Mouse (Mus musculus): ENCODE results near the gene Gm21987. TPM values are rescaled to one million over a fixed set of nuclear protein-coding genes. Genes with fewer than 3 reads are reported as not detected.

The Gm21987 gene
- total and polyA plus RNA-seq, 3 experiments = 0.42 TPM; not detected in 2

DNA sequence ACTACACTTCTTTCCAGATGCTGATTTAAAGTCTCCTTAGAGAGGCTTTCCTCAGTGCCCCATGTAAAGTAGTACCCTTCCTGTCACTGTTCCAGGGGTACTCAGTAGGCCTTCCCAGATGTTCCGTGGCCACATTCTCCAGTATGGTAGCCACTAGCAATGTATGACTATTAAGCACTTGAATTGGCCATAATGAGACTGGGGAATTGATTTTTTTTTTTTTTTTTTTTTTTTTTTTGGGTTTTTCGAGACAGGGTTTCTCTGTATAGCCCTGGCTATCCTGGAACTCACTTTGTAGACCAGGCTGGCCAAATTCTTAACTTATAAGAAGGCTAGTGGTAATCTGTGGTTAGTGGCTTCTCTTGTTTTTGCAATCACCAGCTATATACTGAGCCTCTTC, 3.0 kb downstream of the Gm21987 start:
- H3K27ac ChIP-seq (ENCODE audit: insufficient read depth, low read depth) = peak overlapping the region; percentile 93
- peaks cover 16 to 63% of the 10 kb centered on the region in 2 experiments for H3K4me1 ChIP-seq (ENCODE audit: control insufficient read depth in 1 of 2, insufficient read depth in 2 of 2)
- peak overlapping the region; percentile 99 for H3K9ac ChIP-seq (ENCODE audit: insufficient read depth, low read depth)
- dilution Hi-C loops (cut with MboI; ENCODE audit: extremely low pct_ligation_motif_present, extremely low pct_unique_long_range_greater_than_20kb, low sequenced_read_pairs) (no loop called here), in situ Hi-C loops (cut with MboI; ENCODE audit: low pct_ligation_motif_present, low pct_unique_long_range_greater_than_20kb, low sequenced_read_pairs) (loop anchor here (5.0 to 25.0 kb wide), 4 partner anchors 52 to 687 kb away; partner anchors contain the start of gene Arhgap31)
- no peak for TF ChIP-seq ZC3H11A (IDR thresholded peaks at IDR 0.05; ENCODE audit: low read depth, low read length)
- TF ChIP-seq ZNF384 (IDR thresholded peaks at IDR 0.05; ENCODE audit: low read depth, low read length) = peak; percentile 83
- no peak for TF ChIP-seq MXI1 (IDR thresholded peaks at IDR 0.05; ENCODE audit: low read depth, low read length)
- TF ChIP-seq POLR2A (IDR thresholded peaks at IDR 0.05; ENCODE audit: low read depth, low read length) = peak; percentile 12; the same call in 1 of the 2 replicates
- H3K36me3 ChIP-seq (replicated peaks in 1 of 2; ENCODE audit: control insufficient read depth in 1 of 2, insufficient read depth in 1 of 2, low read length in 1 of 2) = peaks cover 35 to 51% of the 10 kb centered on the region in 2 experiments
- H3K27me3 ChIP-seq (replicated peaks) = no peaks in the 10 kb centered on the region
- peak overlapping the region; percentile 39 for H3K4me2 ChIP-seq (ENCODE audit: insufficient read depth, low read depth, poor library complexity, severe bottlenecking)
- H3K4me3 ChIP-seq (replicated peaks in 1 of 3; ENCODE audit: low read depth in 2 of 3, low read length in 2 of 3, poor library complexity in 1 of 3) = peak overlapping the region; percentile 26 to 66 (median 41)
- H3K9me3 ChIP-seq (replicated peaks; ENCODE audit: low read length) = no peaks in the 10 kb centered on the region
- no peak for DNase-seq (ENCODE audit: extremely low read depth)
- H3K79me2 ChIP-seq (replicated peaks; ENCODE audit: control insufficient read depth, extremely low read depth, insufficient read depth, poor library complexity, severe bottlenecking) = peaks cover 64% of the 10 kb centered on the region

DNA sequence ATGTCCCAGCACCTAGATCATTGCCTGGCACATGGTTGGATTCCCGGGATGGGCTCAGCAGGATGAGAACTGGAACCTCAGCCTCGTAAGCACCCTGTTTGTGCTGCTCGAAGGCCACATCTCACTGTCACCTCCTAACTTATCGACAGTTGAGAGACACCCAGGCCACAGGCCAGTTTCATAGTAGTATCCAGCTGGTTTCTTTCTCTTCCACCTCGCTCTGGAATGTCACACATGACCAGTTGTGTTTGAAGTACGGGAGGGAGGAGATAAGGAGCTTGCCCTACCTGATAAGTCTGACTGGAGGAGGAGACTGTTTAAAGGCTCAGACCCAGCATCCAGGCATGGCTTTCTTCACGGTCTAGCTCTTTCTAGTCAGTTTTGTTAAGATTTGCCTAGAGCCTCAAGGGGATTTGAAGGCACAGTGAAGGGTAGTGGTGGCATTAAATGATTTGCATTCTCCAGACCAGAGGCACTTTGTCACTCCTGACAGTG, 3.6 kb downstream of the Gm21987 start:
- peak; percentile 93 for DNase-seq (ENCODE audit: extremely low read depth)
- Histone ChIP-seq H3K27ac (ENCODE audit: insufficient read depth, low read depth) (peak overlapping the region; percentile 93), H3K9ac (ENCODE audit: insufficient read depth, low read depth) (peak overlapping the region; percentile 99), H3K27me3 (replicated peaks) (no peaks in the 10 kb centered on the region), H3K4me2 (ENCODE audit: insufficient read depth, low read depth, poor library complexity, severe bottlenecking) (peak overlapping the region; percentile 39), H3K4me1 (ENCODE audit: control insufficient read depth in 1 of 2, insufficient read depth in 2 of 2) (peaks cover 16 to 57% of the 10 kb centered on the region in 2 experiments), H3K4me3 (replicated peaks in 1 of 3; ENCODE audit: low read depth in 2 of 3, low read length in 2 of 3, poor library complexity in 1 of 3) (peak overlapping the region; percentile 23 to 45 (median 41)), H3K9me3 (replicated peaks; ENCODE audit: low read length) (no peaks in the 10 kb centered on the region), H3K36me3 (replicated peaks in 1 of 2; ENCODE audit: control insufficient read depth in 1 of 2, insufficient read depth in 1 of 2, low read length in 1 of 2) (peaks cover 35 to 55% of the 10 kb centered on the region in 2 experiments), H3K79me2 (replicated peaks; ENCODE audit: control insufficient read depth, extremely low read depth, insufficient read depth, poor library complexity, severe bottlenecking) (peaks cover 64% of the 10 kb centered on the region)
- in situ Hi-C loops (cut with MboI; ENCODE audit: low pct_ligation_motif_present, low pct_unique_long_range_greater_than_20kb, low sequenced_read_pairs) (no loop called here), dilution Hi-C loops (cut with MboI; ENCODE audit: extremely low pct_ligation_motif_present, extremely low pct_unique_long_range_greater_than_20kb, low sequenced_read_pairs) (no loop called here)
- TF ChIP-seq NELFE (IDR thresholded peaks at IDR 0.05; ENCODE audit: low read depth, low read length) = 0 out of 2 replicates have a peak, but pooled peaks have one; percentile 59
- 0 out of 2 replicates have a peak, but pooled peaks have one; percentile 49 for TF ChIP-seq KAT2A (IDR thresholded peaks at IDR 0.05; ENCODE audit: insufficient replicate concordance, low read length)
- no peak for TF ChIP-seq POLR2AphosphoS2 (IDR thresholded peaks at IDR 0.05; ENCODE audit: low read depth, low read length)
- TF ChIP-seq MAZ (IDR thresholded peaks at IDR 0.05; ENCODE audit: low read depth, low read length) = no peak
- TF ChIP-seq BHLHE40 (IDR thresholded peaks at IDR 0.05; ENCODE audit: low read depth, low read length) = peak; percentile 58; the same call in 1 of the 2 replicates
- TF ChIP-seq SMC3 (IDR thresholded peaks at IDR 0.05; ENCODE audit: low read depth, low read length) = peak; percentile 4; the same call in 1 of the 2 replicates
- no peak for TF ChIP-seq UBTF (IDR thresholded peaks at IDR 0.05; ENCODE audit: low read depth, low read length)
- TF ChIP-seq TBP (conservative IDR thresholded peaks at IDR 0.05; ENCODE audit: low read depth, low read length) = peak; percentile 84
- TF ChIP-seq POLR2A (IDR thresholded peaks at IDR 0.05; ENCODE audit: low read depth, low read length) = peak; percentile 64
- no peak for TF ChIP-seq USF2 (conservative IDR thresholded peaks at IDR 0.05; ENCODE audit: low read depth, low read length)
- TF ChIP-seq JUND (conservative IDR thresholded peaks at IDR 0.05; ENCODE audit: low read depth, low read length) = no peak
- TF ChIP-seq E2F4 (IDR thresholded peaks at IDR 0.05; ENCODE audit: insufficient replicate concordance, low read depth, low read length) = no peak
- TF ChIP-seq JUN (IDR thresholded peaks at IDR 0.05; ENCODE audit: insufficient read depth, low read depth, low read length) = no peak
- TF ChIP-seq MXI1 (IDR thresholded peaks at IDR 0.05; ENCODE audit: low read depth, low read length) = peak; percentile 84
- no peak for TF ChIP-seq USF1 (IDR thresholded peaks at IDR 0.05; ENCODE audit: low read depth, low read length)
- TF ChIP-seq CHD1 (IDR thresholded peaks at IDR 0.05; ENCODE audit: low read depth, low read length) = no peak
- no peak for TF ChIP-seq ZMIZ1 (IDR thresholded peaks at IDR 0.05; ENCODE audit: low read depth, low read length)
- no peak for TF ChIP-seq GABPA (IDR thresholded peaks at IDR 0.05; ENCODE audit: insufficient replicate concordance, low read depth, low read length)
- no peak for TF ChIP-seq CHD2 (IDR thresholded peaks at IDR 0.05; ENCODE audit: low read length)
- peak; percentile 77 for TF ChIP-seq SIN3A (IDR thresholded peaks at IDR 0.05; ENCODE audit: low read length)
- TF ChIP-seq ZC3H11A (IDR thresholded peaks at IDR 0.05; ENCODE audit: low read depth, low read length) = no peak
- TF ChIP-seq HCFC1 (IDR thresholded peaks at IDR 0.05; ENCODE audit: low read depth, low read length) = no peak; the same call in 1 of the 2 replicates
- peak; percentile 53; the same call in 1 of the 2 replicates for TF ChIP-seq MAX (IDR thresholded peaks at IDR 0.05; ENCODE audit: low read length)
- no peak for TF ChIP-seq RCOR1 (conservative IDR thresholded peaks at IDR 0.05; ENCODE audit: low read depth, low read length)
- no peak for TF ChIP-seq PAX5 (IDR thresholded peaks at IDR 0.05; ENCODE audit: low read length)
- no peak for TF ChIP-seq ELF1 (IDR thresholded peaks at IDR 0.05; ENCODE audit: low read depth, low read length)
- peak; percentile 74; the same call in 1 of the 2 replicates for TF ChIP-seq ETS1 (conservative IDR thresholded peaks at IDR 0.05; ENCODE audit: low read depth, low read length)
- TF ChIP-seq ZKSCAN1 (IDR thresholded peaks at IDR 0.05; ENCODE audit: borderline replicate concordance, low read depth, low read length) = no peak
- TF ChIP-seq CTCF (conservative IDR thresholded peaks at IDR 0.05 in 1 of 2, IDR thresholded peaks at IDR 0.05 in 1 of 2; ENCODE audit: low read depth in 2 of 2, low read length in 2 of 2) = no peak
- TF ChIP-seq MEF2A (IDR thresholded peaks at IDR 0.05; ENCODE audit: borderline replicate concordance, low read depth, low read length) = peak; percentile 45; the same call in 1 of the 2 replicates
- TF ChIP-seq EP300 (IDR thresholded peaks at IDR 0.05; ENCODE audit: low read length) = peak; percentile 80

Measured in CH12.LX (cell line).